Mouse (Mus musculus) CH12.LX (cell line): ENCODE measurements around the gene Ergic3. TPM values are rescaled to one million over a fixed set of nuclear protein-coding genes. Genes with fewer than 3 reads are reported as not detected.

Experiments used
- DNase-seq: peaks from one replicate; pipeline ENCODE4 v3.0.0-alpha.2; 2013; ENCODE audit errors: extremely low read depth
- H3K27ac ChIP-seq: 2 replicates; pipeline ENCODE4 v1.5.1; 2012; ENCODE audit warnings: low read depth, mild to moderate bottlenecking, control low read depth, moderate library complexity; ENCODE audit not compliant: insufficient read depth
- H3K27me3 ChIP-seq: replicated peaks from 2 replicates; pipeline ENCODE3; 2012; ENCODE audit warnings: inconsistent platforms
- H3K36me3 ChIP-seq, 2 experiments: replicated peaks in 1 of 2; 2 replicates each; pipeline versions ENCODE3 to v1.6.1; 2012; ENCODE audit warnings: inconsistent platforms in 1 of 2, low read length in 1 of 2, mild to moderate bottlenecking in 1 of 2, mixed read lengths in 1 of 2, moderate library complexity in 1 of 2; ENCODE audit not compliant: control insufficient read depth in 1 of 2, insufficient read depth in 1 of 2
- H3K4me1 ChIP-seq, 2 experiments: 2 replicates each; pipeline ENCODE4 v1.6.1; 2012; ENCODE audit warnings: inconsistent platforms in 1 of 2, moderate library complexity in 1 of 2; ENCODE audit not compliant: insufficient read depth in 2 of 2, control insufficient read depth in 1 of 2
- H3K4me2 ChIP-seq: 2 replicates; pipeline ENCODE4 v1.6.1; 2012; ENCODE audit warnings: low read depth, mild to moderate bottlenecking, control low read depth; ENCODE audit not compliant: poor library complexity, insufficient read depth, severe bottlenecking
- H3K4me3 ChIP-seq, 3 experiments: fragments of 150-350 bp in 1 of 3; sonication (generic) in 1 of 3; replicated peaks in 1 of 3; 2 replicates each; pipeline versions ENCODE3 to v1.5.1; 2011 to 2012; ENCODE audit warnings: low read depth in 2 of 3, low read length in 2 of 3, mild to moderate bottlenecking in 2 of 3, moderate library complexity in 2 of 3, control low read depth in 1 of 3, improper control_type of control experiment in 1 of 3, inconsistent platforms in 1 of 3, mixed read lengths in 1 of 3; ENCODE audit not compliant: poor library complexity in 1 of 3
- H3K79me2 ChIP-seq: replicated peaks from 2 replicates; pipeline ENCODE4 v1.6.1; 2012; ENCODE audit warnings: mild to moderate bottlenecking, moderate library complexity; ENCODE audit not compliant: control insufficient read depth, poor library complexity, insufficient read depth, severe bottlenecking; ENCODE audit errors: extremely low read depth
- H3K9ac ChIP-seq: 2 replicates; pipeline ENCODE4 v1.6.1; 2012; ENCODE audit warnings: low read depth, mild to moderate bottlenecking, control low read depth, moderate library complexity; ENCODE audit not compliant: insufficient read depth
- H3K9me3 ChIP-seq: replicated peaks from 2 replicates; pipeline ENCODE3; 2012; ENCODE audit warnings: low read length, inconsistent platforms, mixed read lengths
- CHD2 ChIP-seq: IDR thresholded peaks from 2 replicates; pipeline ENCODE4 v1.6.1; 2011; ENCODE audit warnings: low read length, improper control_type of control experiment
- CTCF ChIP-seq, 2 experiments: IDR thresholded peaks in 1 of 2; conservative IDR thresholded peaks in 1 of 2; 2 replicates each; pipeline ENCODE4 v1.5.1; 2011 to 2012; ENCODE audit warnings: low read depth in 2 of 2, low read length in 2 of 2, improper control_type of control experiment in 1 of 2, inconsistent platforms in 1 of 2, mild to moderate bottlenecking in 1 of 2, moderate library complexity in 1 of 2
- ELF1 ChIP-seq: IDR thresholded peaks from 2 replicates; pipeline ENCODE4 v1.6.1; 2014; ENCODE audit warnings: low read depth, mild to moderate bottlenecking, inconsistent platforms, low read length, improper control_type of control experiment
- ETS1 ChIP-seq: conservative IDR thresholded peaks from 2 replicates; pipeline ENCODE4 v1.6.1; 2012; ENCODE audit warnings: low read depth, mild to moderate bottlenecking, inconsistent platforms, low read length, improper control_type of control experiment, moderate library complexity
- IRF4 ChIP-seq: IDR thresholded peaks from 2 replicates; pipeline ENCODE4 v1.6.1; 2014; ENCODE audit warnings: low read depth, mild to moderate bottlenecking, inconsistent platforms, low read length, improper control_type of control experiment
- JUND ChIP-seq: conservative IDR thresholded peaks from 2 replicates; pipeline ENCODE4 v1.6.1; 2011; ENCODE audit warnings: low read depth, low read length, improper control_type of control experiment
- KAT2A ChIP-seq: IDR thresholded peaks from 2 replicates; pipeline ENCODE4 v1.6.1; 2012; ENCODE audit warnings: low read length, improper control_type of control experiment, inconsistent platforms; ENCODE audit not compliant: insufficient replicate concordance
- MAFK ChIP-seq: IDR thresholded peaks from 2 replicates; pipeline ENCODE4 v1.6.1; 2011; ENCODE audit warnings: low read length, improper control_type of control experiment; ENCODE audit not compliant: insufficient replicate concordance
- MAX ChIP-seq: IDR thresholded peaks from 2 replicates; pipeline ENCODE4 v1.6.1; 2011; ENCODE audit warnings: low read length, improper control_type of control experiment
- MXI1 ChIP-seq: IDR thresholded peaks from 2 replicates; pipeline ENCODE4 v1.6.1; 2011; ENCODE audit warnings: mild to moderate bottlenecking, low read depth, low read length, improper control_type of control experiment
- POLR2AphosphoS2 ChIP-seq: IDR thresholded peaks from 2 replicates; pipeline ENCODE4 v1.6.1; 2011; ENCODE audit warnings: low read depth, low read length, improper control_type of control experiment
- SMC3 ChIP-seq: IDR thresholded peaks from 2 replicates; pipeline ENCODE4 v1.6.1; 2011; ENCODE audit warnings: low read depth, low read length, improper control_type of control experiment
- TBP ChIP-seq: conservative IDR thresholded peaks from 2 replicates; pipeline ENCODE4 v1.6.1; 2011; ENCODE audit warnings: low read depth, low read length, improper control_type of control experiment
- TCF12 ChIP-seq: IDR thresholded peaks from 2 replicates; pipeline ENCODE4 v1.6.1; 2014; ENCODE audit warnings: low read depth, mild to moderate bottlenecking, inconsistent platforms, low read length, improper control_type of control experiment
- UBTF ChIP-seq: IDR thresholded peaks from 2 replicates; pipeline ENCODE4 v1.6.1; 2012; ENCODE audit warnings: low read depth, mild to moderate bottlenecking, inconsistent platforms, low read length, improper control_type of control experiment, moderate library complexity
- USF1 ChIP-seq: IDR thresholded peaks from 2 replicates; pipeline ENCODE4 v1.6.1; 2014; ENCODE audit warnings: low read depth, mild to moderate bottlenecking, inconsistent platforms, low read length, improper control_type of control experiment
- ZKSCAN1 ChIP-seq: IDR thresholded peaks from 2 replicates; pipeline ENCODE4 v1.6.1; 2012; ENCODE audit warnings: low read depth, inconsistent platforms, low read length, improper control_type of control experiment, borderline replicate concordance
- ZMIZ1 ChIP-seq: IDR thresholded peaks from 2 replicates; pipeline ENCODE4 v1.6.1; 2012; ENCODE audit warnings: low read depth, mild to moderate bottlenecking, inconsistent platforms, low read length, improper control_type of control experiment
- dilution Hi-C: fragments of 300-500 bp; cut with MboI; formaldehyde crosslinking; loops from 2 replicates; pipeline ENCODE4 v1.14.3; 2020; ENCODE audit warnings: low sequenced_read_pairs; ENCODE audit not compliant: extremely low pct_unique_long_range_greater_than_20kb, extremely low pct_ligation_motif_present
- in situ Hi-C: fragments of 300-500 bp; cut with MboI; formaldehyde crosslinking; loops from 3 replicates; pipeline ENCODE4 v1.14.3; 2019; ENCODE audit warnings: low sequenced_read_pairs, low pct_ligation_motif_present, low pct_unique_long_range_greater_than_20kb, mixed read lengths
- polyA plus RNA-seq: library from polyadenylated mRNA; unstranded; fragments of >175 nt; gene quantifications from 2 replicates; pipeline ENCODE4 v1.2.1, GENCODE M21; 2012; ENCODE audit warnings: low read depth; ENCODE audit not compliant: insufficient read length
- total RNA-seq, 2 experiments: library from RNA; depleted of rRNA; stranded (reverse); fragments of 300-350 nt in 1 of 2; fragments of >200 nt in 1 of 2; gene quantifications; 2 replicates each; pipeline ENCODE4 v1.2.3; 2012 to 2014

The Ergic3 gene
- total and polyA plus RNA-seq, 3 experiments = 53.0 to 146 (median 136) TPM

DNA sequence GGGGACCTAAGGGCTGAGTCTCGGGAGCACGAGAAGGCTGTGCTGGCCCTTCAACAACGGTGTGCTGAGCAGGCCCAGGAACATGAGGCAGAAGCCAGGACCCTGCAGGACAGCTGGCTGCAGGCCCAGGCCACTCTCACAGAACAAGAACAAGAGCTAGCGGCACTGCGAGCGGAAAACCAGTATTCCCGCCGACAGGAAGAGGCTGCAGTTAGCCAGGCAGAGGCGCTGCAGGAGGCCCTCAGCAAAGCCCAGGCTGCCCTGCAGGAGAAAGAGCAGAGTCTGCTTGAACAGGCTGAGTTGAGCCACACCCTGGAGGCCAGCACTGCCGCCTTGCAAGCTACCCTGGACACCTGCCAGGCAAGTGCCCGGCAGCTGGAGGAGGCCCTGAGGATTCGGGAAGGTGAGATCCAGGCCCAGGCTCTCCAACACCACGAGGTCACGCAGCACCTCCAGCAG lies 16.0 kb upstream of the Ergic3 start:
- no peak for DNase-seq

GRCm38 (mm10) chr2:156005393-156005792 lies 2.5 kb upstream of the Ergic3 start:
- dilution Hi-C loops = no loop called here
- Histone ChIP-seq H3K9ac (no peak overlapping the region), H3K4me3 (no peak overlapping the region), H3K36me3 (peaks cover 6 to 37% of the 10 kb centered on the region in 2 experiments), H3K27ac (no peak overlapping the region)
- DNase-seq = peak; percentile 27
- TF ChIP-seq KAT2A (no peak), IRF4 (no peak), ZMIZ1 (no peak), CTCF (conservative IDR thresholded peaks at IDR 0.05 in 1 of 2, IDR thresholded peaks at IDR 0.05 in 1 of 2; ENCODE audit: low read depth in 2 of 2, low read length in 2 of 2) (peak; percentile 36 to 40; a peak in 3 of 4 replicates), SMC3 (peak; percentile 20; the same call in 1 of the 2 replicates)
- TF ChIP-seq, all 38 proteins: peak for 2
- in situ Hi-C loops = no loop called here
- H3K9me3 ChIP-seq = peaks cover 2% of the 10 kb centered on the region
- H3K79me2 ChIP-seq = peaks cover 3% of the 10 kb centered on the region; the same call in 1 of the 2 replicates
- H3K4me2 ChIP-seq = no peak overlapping the region
- peaks cover 5 to 20% of the 10 kb centered on the region in 2 experiments for H3K4me1 ChIP-seq
- no peaks in the 10 kb centered on the region for H3K27me3 ChIP-seq

More for the DNA sequence above, 16.0 kb upstream of the Ergic3 start:
- H3K27ac ChIP-seq = no peak overlapping the region
- no peak overlapping the region for H3K4me2 ChIP-seq
- H3K79me2 ChIP-seq = no peaks in the 10 kb centered on the region
- H3K27me3 ChIP-seq = no peaks in the 10 kb centered on the region
- dilution Hi-C loops (no loop called here), in situ Hi-C loops (loop anchor here (25.0 kb wide), 1 partner anchor 295 kb away; no protein-coding TSS in a partner anchor)
- no peak for TF ChIP-seq TBP
- no peak for TF ChIP-seq JUND
- TF ChIP-seq ELF1 = no peak
- TF ChIP-seq CHD2 = no peak
- TF ChIP-seq MAFK = no peak
- TF ChIP-seq ZMIZ1 = no peak
- no peak for TF ChIP-seq TCF12
- no peak for TF ChIP-seq SMC3
- TF ChIP-seq USF1 = no peak
- no peak for TF ChIP-seq ETS1
- H3K36me3 ChIP-seq = peaks cover 91 to 99% of the 10 kb centered on the region in 2 experiments
- H3K9ac ChIP-seq = no peak overlapping the region
- H3K4me1 ChIP-seq = no peaks in the 10 kb centered on the region
- no peak overlapping the region for H3K4me3 ChIP-seq
- H3K9me3 ChIP-seq = no peaks in the 10 kb centered on the region

- peaks cover 55 to 75% of the 10 kb centered on the region in 2 experiments for H3K36me3 ChIP-seq
- in situ Hi-C loops (no loop called here), dilution Hi-C loops (no loop called here)
These were observed 10.3 kb downstream of the Ergic3 start for GRCm38 (mm10) chr2:156018106-156018505.

More at GRCm38 (mm10) chr2:156018106-156018505, 10.3 kb downstream of the Ergic3 start:
- Histone ChIP-seq H3K4me3 (no peak overlapping the region), H3K27ac (no peak overlapping the region), H3K4me1 (no peaks in the 10 kb centered on the region), H3K27me3 (no peaks in the 10 kb centered on the region), H3K9ac (no peak overlapping the region), H3K79me2 (no peaks in the 10 kb centered on the region), H3K9me3 (no peaks in the 10 kb centered on the region), H3K4me2 (no peak overlapping the region)
- no peak for TF ChIP-seq MXI1
- no peak for TF ChIP-seq UBTF
- TF ChIP-seq ZKSCAN1 = no peak
- TF ChIP-seq POLR2AphosphoS2 = no peak
- TF ChIP-seq MAX = no peak
- no peak for TF ChIP-seq SMC3
- no peak for DNase-seq
